Mouse (Mus musculus) layer of hippocampus, postnatal 25 days (tissue): ENCODE measurements around the gene Tmem72. TPM values are rescaled to one million over a fixed set of nuclear protein-coding genes. Genes with fewer than 3 reads are reported as not detected.

Source experiments
- DNase-seq, 2 experiments: peaks; one replicate each; pipeline ENCODE4 v3.0.0; 2022; ENCODE audit warnings: mixed read lengths in 2 of 2, low spot score in 1 of 2; ENCODE audit errors: extremely low spot score in 1 of 2
- total RNA-seq, 2 experiments: library from RNA; stranded (reverse); gene quantifications; 2 replicates each; pipeline ENCODE4 v1.2.3; 2021

The Tmem72 gene
- under 1 TPM; 0.21 to 0.22 TPM for total RNA-seq

- DNase-seq, result no peak
These were observed at the start of gene Tmem72 for GRCm38 (mm10) chr6:116716666-116717065. TSS of gene Tmem72 (minus strand) at chr6:116716913.

GRCm38 (mm10) chr6:116764524-116764923 is 47.8 kb upstream of the Tmem72 start:
- no peak for DNase-seq

- DNase-seq, result no peak
These were observed 45.6 kb upstream of the Tmem72 start for GRCm38 (mm10) chr6:116762333-116762732.

- DNase-seq, result no peak
These were observed 43.5 kb upstream of the Tmem72 start for GRCm38 (mm10) chr6:116760181-116760580.

- DNase-seq, result no peak
These were observed 39.7 kb upstream of the Tmem72 start for GRCm38 (mm10) chr6:116756364-116756763.

- DNase-seq, result no peak
These were observed 21.3 kb upstream of the Tmem72 start for GRCm38 (mm10) chr6:116738046-116738445.

- DNase-seq, result no peak
These were observed 18.6 kb upstream of the Tmem72 start for GRCm38 (mm10) chr6:116735361-116735760.

GRCm38 (mm10) chr6:116733577-116733976 is 16.9 kb upstream of the Tmem72 start:
- no peak for DNase-seq

- no peak for DNase-seq
These were observed 7.9 kb upstream of the Tmem72 start for GRCm38 (mm10) chr6:116724489-116725160.

GRCm38 (mm10) chr6:116718920-116719319 is 2.2 kb upstream of the Tmem72 start:
- DNase-seq, result no peak

GRCm38 (mm10) chr6:116718361-116718760 is 1.6 kb upstream of the Tmem72 start:
- no peak for DNase-seq

- no peak for DNase-seq
These were observed 1.1 kb upstream of the Tmem72 start for GRCm38 (mm10) chr6:116717851-116718250.

GRCm38 (mm10) chr6:116715166-116715565 is 1.5 kb downstream of the Tmem72 start:
- DNase-seq, result no peak

- no peak for DNase-seq
These were observed 2.1 kb downstream of the Tmem72 start for GRCm38 (mm10) chr6:116714576-116714975.

- no peak for DNase-seq
These were observed 2.7 kb downstream of the Tmem72 start for GRCm38 (mm10) chr6:116713966-116714365.

GRCm38 (mm10) chr6:116712503-116712902 is 4.2 kb downstream of the Tmem72 start:
- no peak for DNase-seq

- no peak for DNase-seq
These were observed 4.7 kb downstream of the Tmem72 start for GRCm38 (mm10) chr6:116712062-116712461.

GRCm38 (mm10) chr6:116704320-116704719 is 12.4 kb downstream of the Tmem72 start:
- no peak for DNase-seq

- no peak for DNase-seq
These were observed 15.9 kb downstream of the Tmem72 start for GRCm38 (mm10) chr6:116700821-116701220.

GRCm38 (mm10) chr6:116697896-116698425 is 18.8 kb downstream of the Tmem72 start:
- DNase-seq, result no peak

GRCm38 (mm10) chr6:116697413-116697812 is 19.3 kb downstream of the Tmem72 start:
- no peak for DNase-seq

- DNase-seq, result no peak
These were observed 22.4 kb downstream of the Tmem72 start for GRCm38 (mm10) chr6:116694346-116694745.
